Mouse (Mus musculus): Measurements from ENCODE around the gene Magea4. TPM values are rescaled to one million over a fixed set of nuclear protein-coding genes. Genes with fewer than 3 reads are reported as not detected.

Gene Magea4
- not detected in 2 replicates for polyA plus RNA-seq (2012; rRNA removed)

DNA sequence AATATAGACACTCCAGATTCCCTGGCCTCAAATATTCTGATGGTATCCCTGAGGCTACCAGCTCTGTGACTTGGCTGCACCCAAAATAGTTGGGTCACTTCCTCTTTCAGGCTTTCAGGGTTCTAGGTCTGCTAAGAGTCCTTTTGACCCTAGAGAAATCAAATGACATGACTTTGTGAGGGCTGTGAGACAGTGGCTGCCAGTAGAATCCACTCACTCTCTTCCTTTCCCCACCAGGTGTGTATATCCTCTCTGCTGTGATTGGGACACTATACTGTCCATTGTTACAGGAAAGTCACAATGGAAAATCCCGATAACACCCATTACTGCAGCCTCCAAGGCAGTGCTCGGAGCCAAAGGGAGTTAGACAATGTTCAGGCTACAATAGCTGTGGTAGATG is at the start of gene Magea4:
Gene Magea4 (plus strand): TSS at position 301 of the 400 bp plus-strand sequence.
- DNase-seq (ENCODE audit: low spot score) = no peak

DNA sequence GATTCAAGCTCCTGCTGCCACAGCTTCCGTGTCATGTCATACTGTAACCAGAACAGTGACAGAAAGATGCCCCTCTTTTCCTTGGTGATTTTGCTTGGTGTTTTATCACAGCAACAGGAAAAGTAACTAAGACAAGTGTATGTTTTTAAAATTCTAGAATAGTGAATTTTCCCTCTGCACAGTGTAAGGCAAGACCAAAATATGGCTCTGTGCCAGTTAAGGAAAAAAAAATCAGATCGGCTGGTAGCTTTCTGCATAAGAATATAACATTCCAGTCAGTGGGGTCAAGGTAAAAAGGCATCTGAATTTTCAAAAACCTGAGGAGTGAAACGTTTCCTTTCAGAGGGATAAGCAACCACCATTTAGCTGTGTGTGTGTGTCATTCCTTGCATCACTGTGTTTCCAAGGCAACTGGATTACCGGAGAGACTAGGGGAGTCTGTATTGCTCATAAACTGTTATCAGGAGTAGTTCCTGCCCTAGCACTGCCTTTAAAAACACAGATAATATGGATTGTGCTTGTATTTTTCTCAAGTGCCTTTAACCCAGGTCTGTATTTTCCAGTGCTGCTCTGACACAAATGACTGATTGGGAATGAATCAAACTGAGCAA is 18.8 kb upstream of the Magea4 start:
- no peak for DNase-seq (ENCODE audit: low spot score)

DNA sequence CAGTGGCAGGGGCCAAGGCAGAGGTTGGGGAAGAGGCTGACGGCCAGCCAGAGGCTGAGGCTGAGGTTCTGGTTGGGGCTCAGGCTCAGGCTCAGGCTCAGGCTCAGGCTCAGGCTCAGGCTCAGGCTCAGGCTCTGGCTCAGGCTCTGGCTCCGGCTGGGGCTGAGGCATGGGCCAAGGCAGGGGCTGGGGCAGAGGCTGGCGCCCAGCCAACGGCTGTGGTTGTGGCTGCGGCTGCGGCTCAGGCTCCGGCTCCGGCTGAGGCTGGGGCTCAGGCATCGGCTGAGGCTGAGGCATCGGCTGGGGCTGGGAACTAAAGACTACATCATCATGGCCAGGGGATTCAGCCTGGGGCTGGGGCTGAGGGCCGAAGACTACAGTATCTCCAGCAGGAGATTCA is 48.8 kb downstream of the Magea4 start:
- DNase-seq (ENCODE audit: low spot score) = no peak

Other genes with a start within 250 kb of the Magea4 start
- 0.21 TPM in 1 of 2 replicates, not detected in the other for gene Fate1, start 249.0 kb upstream of the Magea4 start, polyA plus RNA-seq (2012; rRNA removed)
- 0.15 and 0.16 TPM in 2 replicates for gene Cnga2, start 230.2 kb upstream of the Magea4 start, polyA plus RNA-seq (2012; rRNA removed)
- 5.3 and 5.7 TPM in 2 replicates for gene Gabre, start 52.8 kb downstream of the Magea4 start, polyA plus RNA-seq (2012; rRNA removed)
- gene Magea10, start 164.8 kb downstream of the Magea4 start, polyA plus RNA-seq (2012; rRNA removed) = not detected in 2 replicates

Measured in urinary bladder, adult 2 months (tissue).